Mouse (Mus musculus): ENCODE data around the gene Pik3cb. TPM values are rescaled to one million over a fixed set of nuclear protein-coding genes. Genes with fewer than 3 reads are reported as not detected.
A peak's percentile ranks its signal among the peaks of the same experiment; 100 is the strongest.

Gene Pik3cb
- polyA plus RNA-seq, 1 experiment from 2014 or later: 4.8 TPM

DNA sequence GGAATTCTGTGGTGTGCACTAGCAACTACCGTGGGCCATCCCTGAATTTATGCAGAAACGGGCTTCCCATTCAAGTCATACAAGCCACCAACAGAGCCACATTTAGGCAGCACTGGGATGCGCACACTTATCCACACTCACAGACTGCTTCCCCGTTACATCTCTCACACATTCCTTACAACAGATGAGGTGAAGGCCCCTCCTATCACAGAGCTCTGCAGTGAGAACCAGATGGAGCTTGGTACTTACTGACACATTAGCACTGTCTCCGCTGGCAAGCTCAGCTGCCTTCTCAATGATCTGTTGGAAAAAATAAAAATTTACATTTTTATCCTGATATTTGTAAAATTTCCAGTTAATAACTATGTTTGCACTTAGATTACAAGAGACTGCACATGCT is 75.1 kb downstream of the Pik3cb start:
- Histone ChIP-seq H3K9me3 (replicated peaks) (no peaks in the 10 kb centered on the region), H3K9ac (no peak overlapping the region), H3K4me3 (no peak overlapping the region), H3K4me2 (no peak overlapping the region), H3K36me3 (peaks cover 88% of the 10 kb centered on the region), H3K27ac (no peak overlapping the region), H3K27me3 (replicated peaks) (no peaks in the 10 kb centered on the region), H3K4me1 (no peaks in the 10 kb centered on the region)
- WGBS (ENCODE audit: insufficient replicate concordance): 79% methylated on average over 5 of the region's 5 CpGs
- ATAC-seq: no peak

DNA sequence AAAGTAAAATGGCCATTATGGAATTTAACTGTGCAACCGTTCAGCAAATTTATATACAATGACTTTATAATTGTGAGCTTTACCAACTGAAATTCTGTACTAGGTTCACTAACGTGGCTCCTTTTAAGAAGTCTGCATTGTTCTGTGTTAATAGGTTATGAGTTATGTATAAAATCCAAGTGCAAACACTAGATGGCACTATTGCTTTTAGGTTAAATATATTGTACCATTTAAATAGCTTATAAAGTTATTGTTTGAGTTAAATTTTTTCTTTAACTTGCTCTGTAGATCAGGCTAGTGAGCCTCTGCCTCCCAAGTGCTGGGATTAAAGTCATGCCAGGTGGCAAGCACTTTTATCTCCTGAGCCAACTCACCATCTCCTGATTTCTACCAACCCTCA is 76.2 kb downstream of the Pik3cb start:
- no peak overlapping the region for H3K27ac ChIP-seq
- no peaks in the 10 kb centered on the region for H3K27me3 ChIP-seq (replicated peaks)
- no peak overlapping the region for H3K4me3 ChIP-seq
- no peaks in the 10 kb centered on the region for H3K4me1 ChIP-seq
- 62% methylated on average over 2 of the region's 2 CpGs for WGBS (ENCODE audit: insufficient replicate concordance)
- no peak for ATAC-seq
- H3K36me3 ChIP-seq: peaks cover 87% of the 10 kb centered on the region
- H3K9me3 ChIP-seq (replicated peaks): no peaks in the 10 kb centered on the region
- H3K4me2 ChIP-seq: no peak overlapping the region
- H3K9ac ChIP-seq: no peak overlapping the region

DNA sequence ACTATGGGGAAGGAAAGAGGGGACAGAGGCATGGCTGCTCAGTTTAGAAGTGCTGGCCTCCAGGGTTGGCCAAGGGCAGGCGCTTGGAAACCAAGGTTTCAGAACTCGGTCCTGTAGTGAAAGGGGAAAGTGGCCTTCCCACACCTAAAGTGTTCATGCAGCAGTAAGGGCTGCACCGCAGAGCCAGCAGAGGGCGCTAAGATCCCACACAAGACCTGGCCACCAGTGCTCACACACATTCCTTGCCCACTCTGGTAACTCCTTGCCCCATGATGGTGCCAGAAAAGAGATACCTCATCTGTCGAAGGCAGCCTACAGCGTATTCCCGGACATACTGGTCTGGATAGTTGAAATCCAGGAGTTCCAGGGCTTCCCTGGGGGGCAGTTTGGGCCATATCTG is 77.9 kb downstream of the Pik3cb start:
- H3K27ac ChIP-seq: no peak overlapping the region
- H3K4me2 ChIP-seq: no peak overlapping the region
- H3K4me1 ChIP-seq: no peaks in the 10 kb centered on the region
- peaks cover 86% of the 10 kb centered on the region for H3K36me3 ChIP-seq
- no peak overlapping the region for H3K4me3 ChIP-seq
- H3K9me3 ChIP-seq (replicated peaks): no peaks in the 10 kb centered on the region
- ATAC-seq: peak; percentile 64; the same call in 1 of the 2 replicates
- 44% methylated on average over 7 of the region's 7 CpGs for WGBS (ENCODE audit: insufficient replicate concordance)
- no peak overlapping the region for H3K9ac ChIP-seq
- no peaks in the 10 kb centered on the region for H3K27me3 ChIP-seq (replicated peaks)

DNA sequence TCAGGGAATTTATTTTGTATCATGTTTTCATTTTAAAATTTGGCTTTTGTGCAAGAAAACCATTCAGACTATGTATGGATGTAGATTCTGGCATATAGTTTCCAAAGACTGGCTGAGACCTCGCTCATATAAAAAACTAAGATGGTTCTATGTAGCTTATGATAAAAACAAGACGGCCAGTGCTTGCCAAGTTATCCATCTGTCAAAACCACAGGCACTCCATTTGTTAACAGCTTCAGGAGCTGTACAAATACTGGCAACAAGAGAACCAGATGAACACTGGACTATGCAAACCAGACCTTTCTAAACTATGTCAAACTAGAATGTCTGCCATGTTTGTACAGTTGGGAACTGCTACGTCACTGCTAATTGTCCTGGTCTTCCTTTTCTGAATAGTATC is 82.7 kb downstream of the Pik3cb start:
- ATAC-seq: no peak
- no peaks in the 10 kb centered on the region for H3K4me1 ChIP-seq
- no peak overlapping the region for H3K27ac ChIP-seq
- peaks cover 68% of the 10 kb centered on the region for H3K36me3 ChIP-seq
- H3K4me2 ChIP-seq: no peak overlapping the region
- no peak overlapping the region for H3K9ac ChIP-seq
- no peaks in the 10 kb centered on the region for H3K27me3 ChIP-seq (replicated peaks)
- H3K4me3 ChIP-seq: no peak overlapping the region
- WGBS (ENCODE audit: insufficient replicate concordance): 77% methylated on average over 3 of the region's 3 CpGs
- no peaks in the 10 kb centered on the region for H3K9me3 ChIP-seq (replicated peaks)

DNA sequence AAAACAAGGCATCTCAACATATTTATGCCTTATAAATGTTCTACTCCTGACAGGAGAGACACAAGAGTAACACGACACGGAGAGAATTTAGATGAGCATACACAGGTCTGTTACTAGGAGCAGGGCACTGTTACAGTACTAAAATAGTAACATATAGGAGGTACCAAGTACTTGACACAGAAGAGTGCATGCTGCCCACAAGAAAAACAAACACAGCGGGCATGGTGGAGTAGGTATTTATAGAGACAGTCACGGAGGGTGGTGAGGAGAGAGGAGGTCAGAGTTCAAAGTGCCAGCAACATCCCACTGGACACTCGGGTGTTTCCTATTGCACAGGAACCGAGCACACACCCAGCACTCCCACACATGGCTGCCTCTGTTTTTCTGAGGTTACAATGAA is 90.7 kb downstream of the Pik3cb start:
- no peak overlapping the region for H3K9ac ChIP-seq
- no peaks in the 10 kb centered on the region for H3K4me1 ChIP-seq
- H3K36me3 ChIP-seq: peaks cover 80% of the 10 kb centered on the region
- no peaks in the 10 kb centered on the region for H3K9me3 ChIP-seq (replicated peaks)
- no peak for ATAC-seq
- H3K4me3 ChIP-seq: no peak overlapping the region
- WGBS (ENCODE audit: insufficient replicate concordance): 74% methylated on average over 6 of the region's 6 CpGs
- no peaks in the 10 kb centered on the region for H3K27me3 ChIP-seq (replicated peaks)
- no peak overlapping the region for H3K4me2 ChIP-seq
- H3K27ac ChIP-seq: no peak overlapping the region

DNA sequence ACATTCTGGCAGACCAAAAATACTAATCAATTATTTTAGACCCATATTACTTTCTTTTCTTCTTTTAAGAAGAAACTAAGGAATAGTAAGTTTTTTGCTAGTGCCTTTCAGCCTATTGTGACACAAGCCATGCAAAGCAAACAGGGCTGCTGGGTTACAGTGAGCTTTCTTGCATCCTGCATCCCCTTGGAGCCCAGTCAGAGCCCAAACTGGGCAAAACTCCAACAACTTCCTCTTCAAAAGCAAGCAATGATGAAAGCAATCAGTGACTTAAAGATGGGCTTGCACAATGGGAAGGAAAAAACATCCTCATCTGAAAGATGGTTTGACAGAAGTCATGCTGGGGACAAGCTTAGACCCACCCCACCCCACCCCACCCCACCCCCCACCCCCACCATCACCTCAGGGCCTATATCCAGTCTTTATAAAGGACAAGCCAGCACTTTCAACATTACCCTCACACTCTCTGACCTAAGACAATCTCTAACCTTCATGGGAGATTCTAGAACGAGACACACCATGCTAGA is 91.6 kb downstream of the Pik3cb start:
- no peak for ATAC-seq
- 78% methylated on average over 1 of the region's 1 CpGs for WGBS (ENCODE audit: insufficient replicate concordance)
- H3K36me3 ChIP-seq: peaks cover 82% of the 10 kb centered on the region

DNA sequence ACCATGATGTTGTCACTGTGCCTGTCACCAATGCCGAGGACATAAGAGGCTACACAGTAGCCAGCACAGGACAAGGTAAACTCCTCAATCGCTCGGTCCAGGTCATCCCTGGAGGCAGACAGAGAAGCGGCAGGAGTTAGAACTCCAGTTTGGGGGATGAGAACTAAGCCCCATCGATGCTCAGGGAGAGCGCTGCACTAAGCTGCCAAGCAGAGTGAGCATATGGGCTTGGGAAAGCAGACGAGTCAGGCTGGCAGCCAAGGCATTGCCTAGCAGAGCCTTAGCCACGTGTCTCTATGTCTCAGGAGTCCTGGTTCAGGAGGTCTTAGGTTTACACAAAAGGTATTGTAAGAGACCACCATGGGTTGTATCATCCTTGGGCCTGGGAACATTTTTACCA is 95.7 kb downstream of the Pik3cb start:
- Histone ChIP-seq H3K4me2 (no peak overlapping the region), H3K9me3 (replicated peaks) (no peaks in the 10 kb centered on the region), H3K27me3 (replicated peaks) (no peaks in the 10 kb centered on the region), H3K36me3 (peaks cover 87% of the 10 kb centered on the region), H3K9ac (no peak overlapping the region), H3K4me3 (no peak overlapping the region), H3K27ac (no peak overlapping the region), H3K4me1 (no peaks in the 10 kb centered on the region)
- ATAC-seq: no peak
- WGBS (ENCODE audit: insufficient replicate concordance): 89% methylated on average over 8 of the region's 8 CpGs

More for the DNA sequence above, 91.6 kb downstream of the Pik3cb start:
- Histone ChIP-seq H3K9me3 (replicated peaks) (no peaks in the 10 kb centered on the region), H3K4me1 (no peaks in the 10 kb centered on the region), H3K9ac (no peak overlapping the region), H3K4me2 (no peak overlapping the region), H3K27ac (no peak overlapping the region), H3K27me3 (replicated peaks) (no peaks in the 10 kb centered on the region), H3K4me3 (no peak overlapping the region)

DNA sequence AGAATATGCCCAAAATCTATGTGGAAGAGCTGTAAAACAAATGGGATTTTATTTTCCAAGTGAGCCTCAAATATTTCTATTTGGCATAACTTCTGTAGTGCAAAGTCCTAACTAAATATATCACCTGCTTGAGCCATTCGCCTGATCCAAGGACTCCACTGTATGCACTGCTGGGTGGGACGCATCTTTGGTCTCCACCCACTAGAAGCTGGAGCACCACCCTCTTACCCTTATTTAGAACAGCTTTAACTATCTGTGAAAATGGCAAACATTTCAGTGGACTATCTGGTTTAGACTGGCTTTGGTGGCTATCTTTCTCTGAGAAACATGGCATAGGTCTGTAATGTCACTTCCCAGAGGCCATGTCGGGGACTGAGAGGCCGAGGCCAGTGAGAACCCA is 97.8 kb downstream of the Pik3cb start:
- Histone ChIP-seq H3K4me3 (no peak overlapping the region), H3K9me3 (replicated peaks) (no peaks in the 10 kb centered on the region), H3K36me3 (peaks cover 93% of the 10 kb centered on the region), H3K4me2 (no peak overlapping the region), H3K9ac (no peak overlapping the region), H3K27me3 (replicated peaks) (no peaks in the 10 kb centered on the region), H3K27ac (no peak overlapping the region), H3K4me1 (no peaks in the 10 kb centered on the region)
- WGBS (ENCODE audit: insufficient replicate concordance): 80% methylated on average over 4 of the region's 4 CpGs
- no peak for ATAC-seq

DNA sequence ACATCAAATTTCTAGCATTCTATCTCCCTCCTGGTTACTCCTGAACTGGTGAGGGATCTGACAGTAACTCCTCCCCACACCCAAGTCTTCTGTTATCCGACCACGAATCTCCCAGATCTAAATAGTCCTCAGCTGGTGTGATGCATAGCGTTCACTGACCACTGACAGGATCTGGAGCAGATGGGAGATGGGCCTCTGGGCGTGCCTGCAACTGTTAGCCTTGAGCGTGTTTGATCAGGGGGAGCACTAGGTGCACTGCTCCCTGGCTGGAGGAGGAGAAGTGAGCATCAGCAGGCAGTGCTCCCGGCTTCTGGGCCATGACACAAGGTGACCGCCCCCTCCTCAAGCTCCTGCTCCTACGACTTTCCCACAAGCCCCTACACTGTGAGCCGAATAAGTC is 98.4 kb downstream of the Pik3cb start:
- no peak overlapping the region for H3K4me2 ChIP-seq
- peaks cover 91% of the 10 kb centered on the region for H3K36me3 ChIP-seq
- no peaks in the 10 kb centered on the region for H3K9me3 ChIP-seq (replicated peaks)
- 71% methylated on average over 9 of the region's 9 CpGs for WGBS (ENCODE audit: insufficient replicate concordance)
- H3K4me1 ChIP-seq: no peaks in the 10 kb centered on the region
- no peak for ATAC-seq
- no peak overlapping the region for H3K4me3 ChIP-seq
- no peak overlapping the region for H3K27ac ChIP-seq
- no peaks in the 10 kb centered on the region for H3K27me3 ChIP-seq (replicated peaks)
- no peak overlapping the region for H3K9ac ChIP-seq

DNA sequence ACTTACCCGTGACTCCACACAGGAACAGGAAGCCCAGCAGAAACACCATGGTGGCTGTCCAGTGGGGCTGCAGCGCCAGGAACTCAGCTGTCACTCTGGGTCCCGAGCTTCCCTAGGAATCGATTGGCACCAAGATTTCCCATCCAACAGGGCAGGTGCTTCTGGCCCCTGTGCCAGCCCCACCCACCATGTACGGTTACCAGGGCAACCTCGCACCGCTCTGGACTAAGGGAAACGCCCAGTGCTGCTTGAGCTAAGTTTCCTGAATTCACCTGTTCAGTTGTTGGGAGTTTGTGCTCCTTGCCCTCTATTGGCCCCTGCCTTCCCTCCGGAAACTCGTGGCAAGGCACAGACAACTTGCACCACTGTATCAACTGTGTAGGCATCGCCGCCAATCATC is 104.8 kb downstream of the Pik3cb start, which contains the start of gene Gm1123:
Gene Gm1123, minus strand, starts transcription at position 141 of the 400 bp plus-strand sequence.
- H3K4me3 ChIP-seq: no peak within 1 kb of the TSS
- H3K4me1 ChIP-seq: 0 out of 2 replicates have a peak, but pooled peaks cover 7% of the 10 kb centered on the region
- H3K4me2 ChIP-seq: no peak within 1 kb of the TSS
- no peaks in the 10 kb centered on the region for H3K9me3 ChIP-seq (replicated peaks)
- no peak within 1 kb of the TSS for H3K9ac ChIP-seq
- 74% methylated on average over 12 of the region's 12 CpGs for WGBS (ENCODE audit: insufficient replicate concordance)
- H3K27ac ChIP-seq: no peak within 1 kb of the TSS
- H3K27me3 ChIP-seq (replicated peaks): no peaks in the 10 kb centered on the region
- peaks cover 36% of the 10 kb centered on the region for H3K36me3 ChIP-seq
- ATAC-seq: no peak

DNA sequence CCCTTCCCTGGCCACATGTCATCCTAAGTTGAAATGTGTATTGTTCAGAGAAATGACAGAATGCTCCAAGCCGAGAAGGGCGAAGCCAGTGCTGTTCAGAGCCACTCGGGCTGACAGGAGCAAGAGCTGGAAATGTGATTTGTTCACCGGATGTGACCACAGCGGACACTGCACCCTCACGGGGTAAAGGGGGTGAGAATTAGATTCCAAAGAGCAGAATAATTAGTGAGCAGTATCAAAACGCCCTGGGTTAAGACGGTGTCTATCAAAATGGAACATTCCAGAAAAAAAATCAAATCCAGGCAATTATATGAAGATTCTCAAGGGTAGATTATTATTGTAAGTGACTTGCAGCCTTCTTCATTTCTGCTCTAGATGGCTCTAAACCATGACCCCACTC is 106.3 kb downstream of the Pik3cb start:
- no peak overlapping the region for H3K9ac ChIP-seq
- 0 out of 2 replicates have a peak, but pooled peaks cover 7% of the 10 kb centered on the region for H3K4me1 ChIP-seq
- H3K27ac ChIP-seq: no peak overlapping the region
- no peak for ATAC-seq
- no peak overlapping the region for H3K4me2 ChIP-seq
- H3K27me3 ChIP-seq (replicated peaks): no peaks in the 10 kb centered on the region
- no peak overlapping the region for H3K4me3 ChIP-seq
- H3K9me3 ChIP-seq (replicated peaks): no peaks in the 10 kb centered on the region
- WGBS (ENCODE audit: insufficient replicate concordance): 88% methylated on average over 8 of the region's 8 CpGs
- H3K36me3 ChIP-seq: peaks cover 23% of the 10 kb centered on the region

DNA sequence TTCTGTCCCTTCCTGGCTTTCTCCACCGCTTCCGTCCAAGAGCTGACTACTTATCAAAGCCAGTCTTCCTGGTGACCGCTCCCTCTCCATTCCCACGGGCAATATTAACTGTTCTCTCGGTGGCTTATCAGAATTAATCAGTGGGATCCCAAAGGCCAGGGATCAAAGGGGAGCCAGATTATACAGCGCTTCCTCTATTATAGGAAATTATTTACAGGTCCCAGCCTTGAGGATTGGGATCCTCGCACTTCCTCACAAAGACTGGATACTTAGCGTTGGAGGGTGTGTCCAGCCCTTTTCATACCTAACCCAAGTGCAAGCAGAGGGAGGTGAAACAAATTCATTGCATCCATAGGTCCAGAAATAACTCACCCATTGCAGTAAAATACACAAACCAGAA is 108.4 kb downstream of the Pik3cb start:
- Histone ChIP-seq H3K9me3 (replicated peaks) (no peaks in the 10 kb centered on the region), H3K4me1 (0 out of 2 replicates have a peak, but pooled peaks cover 7% of the 10 kb centered on the region), H3K36me3 (peaks cover 6% of the 10 kb centered on the region; the same call in 1 of the 2 replicates), H3K4me2 (no peak overlapping the region), H3K27ac (no peak overlapping the region), H3K9ac (no peak overlapping the region), H3K4me3 (no peak overlapping the region), H3K27me3 (replicated peaks) (no peaks in the 10 kb centered on the region)
- 70% methylated on average over 8 of the region's 8 CpGs for WGBS (ENCODE audit: insufficient replicate concordance)
- no peak for ATAC-seq

DNA sequence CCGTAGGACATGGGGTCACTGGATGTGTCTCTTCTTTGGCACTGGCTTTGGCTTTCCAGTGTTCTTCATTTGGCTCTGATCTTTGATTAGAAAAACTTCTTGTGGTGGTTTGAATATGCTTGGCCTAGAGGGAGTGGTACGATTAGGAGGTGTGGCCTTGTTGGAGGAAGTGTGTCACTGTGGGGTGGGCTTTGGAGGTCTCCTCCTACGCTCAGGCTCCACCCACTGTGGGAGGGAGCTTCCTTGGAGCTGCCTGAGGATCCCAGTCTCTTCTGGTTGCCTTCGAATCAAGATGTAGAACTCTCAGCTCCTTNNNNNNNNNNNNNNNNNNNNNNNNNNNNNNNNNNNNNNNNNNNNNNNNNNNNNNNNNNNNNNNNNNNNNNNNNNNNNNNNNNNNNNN is 118.7 kb downstream of the Pik3cb start:
- Histone ChIP-seq H3K9ac (no peak overlapping the region), H3K4me3 (no peak overlapping the region), H3K27ac (no peak overlapping the region), H3K27me3 (replicated peaks) (no peaks in the 10 kb centered on the region), H3K36me3 (no peaks in the 10 kb centered on the region), H3K4me2 (no peak overlapping the region), H3K4me1 (no peaks in the 10 kb centered on the region), H3K9me3 (replicated peaks) (no peaks in the 10 kb centered on the region)
- 66% methylated on average over 4 of the region's 4 CpGs for WGBS (ENCODE audit: insufficient replicate concordance)
- no peak for ATAC-seq

All from liver, embryonic 12.5 days (tissue).